38 mouse cellular contexts compared by ENCODE assay signal in the genomic region with DNA sequence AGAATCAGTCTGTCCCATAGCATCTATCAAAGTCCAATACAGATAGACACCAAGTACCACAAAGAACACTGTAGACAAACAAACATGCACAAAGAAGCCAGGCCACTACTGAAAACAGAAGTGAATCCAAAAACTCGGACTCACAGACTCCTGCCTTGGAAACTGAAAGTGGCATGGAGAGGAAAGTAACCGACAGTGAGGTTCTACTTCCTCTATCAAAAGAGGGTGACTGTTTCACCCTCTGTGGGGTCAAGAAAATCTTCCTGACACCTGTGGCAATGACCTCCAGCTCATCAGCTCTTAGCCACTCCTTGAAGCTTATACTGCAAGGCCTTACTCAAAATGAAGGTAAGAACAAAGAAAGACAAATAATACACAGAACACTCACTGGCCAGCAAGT. TPM values are rescaled to one million over a fixed set of nuclear protein-coding genes. Genes with fewer than 3 reads are reported as not detected.
A peak's percentile ranks its signal among the peaks of the same experiment; 100 is the strongest.
DNase-seq lines count a peak whose midpoint lies in the region; ATAC-seq and TF ChIP-seq lines count a peak whose summit lies in the region.
"Had no signal": no experiment of that assay in that cellular context is flagged by ENCODE, and none has a peak within 500 bp of the region (broad histone marks: within the 10 kb centered on the region; RNA-seq: fewer than 3 reads in every experiment).

No protein-coding gene starts in this region.

- WGBS in liver, adult 2 months = 53% methylated on average over 2 of the region's 2 CpGs
- 59% methylated on average over 2 of the region's 2 CpGs for WGBS in liver, embryonic 11.5 days
- WGBS in stomach, postnatal 0 days = 66% methylated on average over 2 of the region's 2 CpGs
- 87% methylated on average over 2 of the region's 2 CpGs for WGBS in midbrain, embryonic 10.5 days

- no peaks in the 10 kb centered on the region for H3K27me3 ChIP-seq in liver, adult 2 months (ENCODE audit: control insufficient read depth, insufficient read depth, low read length)
- H3K27me3 ChIP-seq in liver, embryonic 11.5 days (replicated peaks; ENCODE audit: control insufficient read depth, insufficient read depth, low read length) = no peaks in the 10 kb centered on the region
- no peaks in the 10 kb centered on the region for H3K27me3 ChIP-seq in stomach, postnatal 0 days (ENCODE audit: control insufficient read depth, insufficient read depth, low read length)
- no peaks in the 10 kb centered on the region for H3K27me3 ChIP-seq in midbrain, embryonic 10.5 days (ENCODE audit: low read depth, poor library complexity, severe bottlenecking)
- H3K27me3 ChIP-seq: hindbrain, embryonic 12.5 days; intestine, embryonic 15.5 days; limb, embryonic 15.5 days; midbrain, embryonic 12.5 days; neural tube, embryonic 13.5 days had no signal

- DNase-seq in liver, adult 2 months (ENCODE audit: extremely low read depth, low read depth, low spot score) = peak; percentile 14
- no peak for DNase-seq in liver, embryonic 11.5 days (ENCODE audit: low spot score)
- peak; percentile 13 to 19 for DNase-seq in B cell, adult 2 months
- DNase-seq in stomach, postnatal 0 days (ENCODE audit: low spot score) = no peak
- DNase-seq in adrenal gland, postnatal 4 days (ENCODE audit: low spot score in 2 of 2) = no peak
- DNase-seq in midbrain, embryonic 10.5 days (ENCODE audit: low spot score) = no peak
- DNase-seq: adrenal gland, postnatal 25 days; cerebellum, adult 8-10 months; gastrocnemius, adult 2 months; heart, postnatal 14 days; kidney, adult 2 months; kidney, postnatal 36 days; layer of hippocampus, postnatal 36 days; right cerebral cortex, postnatal 25 days had no signal

- TF ChIP-seq POLR2A in liver, adult 2 months (IDR thresholded peaks at IDR 0.05; ENCODE audit: extremely low read depth, insufficient read depth, low read length) = no peak

- no peak for ATAC-seq in liver, embryonic 11.5 days (replicated peaks; ENCODE audit: low FRiP score)
- ATAC-seq in granulocyte monocyte progenitor cell, adult 5-6 weeks (replicated peaks; ENCODE audit: poor library complexity, severe bottlenecking) = peak; percentile 98
- ATAC-seq in monocyte, adult 5-6 weeks (replicated peaks; ENCODE audit: insufficient number of reproducible peaks, low FRiP score, low TSS enrichment, poor library complexity, severe bottlenecking) = peak; percentile 56
- ATAC-seq in stomach, postnatal 0 days (ENCODE audit: low FRiP score, low TSS enrichment) = no peak
- ATAC-seq: CD4-positive, CD25-positive, alpha-beta regulatory T cell, adult 4 months; forebrain, embryonic 16.5 days; hindbrain, postnatal 0 days; intestine, embryonic 15.5 days; lung, postnatal 0 days had no signal

- H3K79me2 ChIP-seq in liver, adult 2 months (ENCODE audit: control insufficient read depth, insufficient read depth, low read length) = no peaks in the 10 kb centered on the region

- no peak overlapping the region for H3K4me3 ChIP-seq in liver, adult 2 months (ENCODE audit: insufficient read depth, low read depth, low read length)
- H3K4me3 ChIP-seq in liver, embryonic 11.5 days (ENCODE audit: low read depth, low read length) = no peak overlapping the region
- H3K4me3 ChIP-seq in stomach, postnatal 0 days (ENCODE audit: low read depth, low read length) = no peak overlapping the region
- no peak overlapping the region for H3K4me3 ChIP-seq in midbrain, embryonic 10.5 days
- H3K4me3 ChIP-seq: erythroblast, embryonic 14.5 days; gastrocnemius, adult 2 months; hindbrain, embryonic 12.5 days; intestine, embryonic 15.5 days; limb, embryonic 10.5 days; limb, embryonic 15.5 days; midbrain, embryonic 12.5 days; neural tube, embryonic 13.5 days had no signal

- H3K36me3 ChIP-seq in liver, adult 2 months (ENCODE audit: control insufficient read depth, insufficient read depth, low read length) = no peaks in the 10 kb centered on the region
- no peaks in the 10 kb centered on the region for H3K36me3 ChIP-seq in liver, embryonic 11.5 days (ENCODE audit: control insufficient read depth, insufficient read depth, low read length)
- H3K36me3 ChIP-seq in stomach, postnatal 0 days (ENCODE audit: control insufficient read depth, insufficient read depth, low read length) = no peaks in the 10 kb centered on the region
- no peaks in the 10 kb centered on the region for H3K36me3 ChIP-seq in midbrain, embryonic 10.5 days
- H3K36me3 ChIP-seq: hindbrain, embryonic 12.5 days; intestine, embryonic 15.5 days; limb, embryonic 10.5 days; limb, embryonic 15.5 days; midbrain, embryonic 12.5 days; neural tube, embryonic 13.5 days had no signal

- no peaks in the 10 kb centered on the region for H3K9me3 ChIP-seq in liver, embryonic 11.5 days (ENCODE audit: control insufficient read depth, low read length)
- no peaks in the 10 kb centered on the region for H3K9me3 ChIP-seq in stomach, postnatal 0 days (ENCODE audit: control insufficient read depth, low read length)
- no peaks in the 10 kb centered on the region for H3K9me3 ChIP-seq in midbrain, embryonic 10.5 days (replicated peaks)
- H3K9me3 ChIP-seq: hindbrain, embryonic 12.5 days; intestine, embryonic 15.5 days; limb, embryonic 10.5 days; limb, embryonic 15.5 days; midbrain, embryonic 12.5 days; neural tube, embryonic 13.5 days had no signal

- no peak overlapping the region for H3K9ac ChIP-seq in liver, adult 2 months (ENCODE audit: low read depth, low read length)
- no peak overlapping the region for H3K9ac ChIP-seq in liver, embryonic 11.5 days (ENCODE audit: low read depth, low read length)
- no peak overlapping the region for H3K9ac ChIP-seq in stomach, postnatal 0 days (ENCODE audit: low read length)
- H3K9ac ChIP-seq: hindbrain, embryonic 12.5 days; intestine, embryonic 15.5 days; limb, embryonic 15.5 days; midbrain, embryonic 12.5 days; neural tube, embryonic 13.5 days had no signal

- no peaks in the 10 kb centered on the region for H3K4me1 ChIP-seq in liver, adult 2 months (ENCODE audit: control insufficient read depth, insufficient read depth, low read length)
- H3K4me1 ChIP-seq in liver, embryonic 11.5 days (replicated peaks; ENCODE audit: control insufficient read depth, insufficient read depth, low read length) = no peaks in the 10 kb centered on the region
- H3K4me1 ChIP-seq in stomach, postnatal 0 days (replicated peaks; ENCODE audit: control insufficient read depth, insufficient read depth) = no peaks in the 10 kb centered on the region
- no peaks in the 10 kb centered on the region for H3K4me1 ChIP-seq in midbrain, embryonic 10.5 days
- H3K4me1 ChIP-seq: hindbrain, embryonic 12.5 days; intestine, embryonic 15.5 days; limb, embryonic 10.5 days; limb, embryonic 15.5 days; midbrain, embryonic 12.5 days; neural tube, embryonic 13.5 days had no signal

- no peak overlapping the region for H3K27ac ChIP-seq in liver, adult 2 months (replicated peaks; ENCODE audit: insufficient read depth, low read depth, low read length)
- no peak overlapping the region for H3K27ac ChIP-seq in liver, embryonic 11.5 days (ENCODE audit: low read depth, low read length)
- no peak overlapping the region for H3K27ac ChIP-seq in stomach, postnatal 0 days (replicated peaks)
- H3K27ac ChIP-seq in midbrain, embryonic 10.5 days (replicated peaks) = no peak overlapping the region
- H3K27ac ChIP-seq: gastrocnemius, adult 2 months; hindbrain, embryonic 12.5 days; hindbrain, postnatal 0 days; intestine, embryonic 15.5 days; limb, embryonic 10.5 days; limb, embryonic 15.5 days; midbrain, embryonic 12.5 days; neural tube, embryonic 13.5 days had no signal

- TF ChIP-seq CTCF in liver, adult 2 months (IDR thresholded peaks at IDR 0.05; ENCODE audit: low read depth, low read length) = no peak
- no peak for TF ChIP-seq CTCF in stomach, postnatal 0 days (IDR thresholded peaks at IDR 0.05; ENCODE audit: low read depth)

- no peak overlapping the region for H3K4me2 ChIP-seq in liver, embryonic 11.5 days
- H3K4me2 ChIP-seq in stomach, postnatal 0 days (replicated peaks; ENCODE audit: low read depth) = no peak overlapping the region
- H3K4me2 ChIP-seq: hindbrain, embryonic 12.5 days; intestine, embryonic 15.5 days; limb, embryonic 15.5 days; midbrain, embryonic 12.5 days; neural tube, embryonic 13.5 days had no signal

- no peak for TF ChIP-seq EP300 in stomach, postnatal 0 days (optimal IDR thresholded peaks at IDR 0.05)

RNA-seq across cellular contexts. Expression of gene Plpp2, which starts 26.9 kb away (rescaled TPM):
- 16.2 and 32.2 TPM in 2 replicates for total RNA-seq in liver, adult 2 months (2014; rRNA removed)
- polyA plus RNA-seq in liver, adult 2 months (2012; rRNA removed) = 29.9 and 33.7 TPM in 2 replicates
- 27.1 and 30.1 TPM in 2 replicates for polyA plus RNA-seq in liver, embryonic 11.5 days (2014; fragmentation: Nextera tagmentation; extraction: Ambion mirVana)
- total RNA-seq in granulocyte monocyte progenitor cell, adult 5-6 weeks (2014; fragmentation: Nextera tagmentation) = 13.9 and 14.8 TPM in 2 replicates
- 5.3 and 7.9 TPM in 2 replicates for total RNA-seq in granulocyte monocyte progenitor cell, adult 5-6 weeks (2017)
- 3.1 to 4.3 TPM (median 3.3 TPM) in 3 replicates for total RNA-seq in monocyte, adult 5-6 weeks (2017)
- 81.8 and 92.1 TPM in 2 replicates for polyA plus RNA-seq in stomach, postnatal 0 days (2015; fragmentation: Nextera tagmentation; extraction: Ambion mirVana)
- 10 to 100 TPM; 24.9 to 26.4 TPM for total RNA-seq in adrenal gland, postnatal 4 days (2021)
- 19.8 and 23.6 TPM in 2 replicates for polyA plus RNA-seq in midbrain, embryonic 10.5 days (2016; fragmentation: Nextera tagmentation; extraction: Ambion mirVana)

RNA-seq across cellular contexts. Expression of gene Vmn2r83, which starts 38.2 kb away (rescaled TPM):
- total RNA-seq in liver, adult 2 months (2014; rRNA removed) = not detected in 2 replicates
- not detected in 2 replicates for polyA plus RNA-seq in liver, adult 2 months (2012; rRNA removed)
- not detected in 2 replicates for polyA plus RNA-seq in liver, embryonic 11.5 days (2014; fragmentation: Nextera tagmentation; extraction: Ambion mirVana)
- total RNA-seq in granulocyte monocyte progenitor cell, adult 5-6 weeks (2014; fragmentation: Nextera tagmentation) = not detected in 2 replicates
- not detected in 2 replicates for total RNA-seq in granulocyte monocyte progenitor cell, adult 5-6 weeks (2017)
- not detected in 3 replicates for total RNA-seq in monocyte, adult 5-6 weeks (2017)
- polyA plus RNA-seq in stomach, postnatal 0 days (2015; fragmentation: Nextera tagmentation; extraction: Ambion mirVana) = not detected in 2 replicates
- total RNA-seq in adrenal gland, postnatal 4 days (2021) = not detected
- not detected in 2 replicates for polyA plus RNA-seq in midbrain, embryonic 10.5 days (2016; fragmentation: Nextera tagmentation; extraction: Ambion mirVana)
- total RNA-seq: adrenal gland, adult 18-20 months; adrenal gland, postnatal 25 days; gastrocnemius, adult 2 months; heart, postnatal 14 days; hindbrain, postnatal 0 days; layer of hippocampus, postnatal 36 days; left cerebral cortex, postnatal 10 days; midbrain, postnatal 0 days had no signal
- polyA plus RNA-seq: CD4-positive, CD25-positive, alpha-beta regulatory T cell, adult 4 months; cortical plate, adult 2 months; embryonic facial prominence, embryonic 14.5 days; erythroblast, embryonic 14.5 days; forebrain, embryonic 11.5 days; forebrain, embryonic 16.5 days; gonadal fat pad, adult 2 months; heart, embryonic 14.5 days; intestine, embryonic 15.5 days; kidney, adult 2 months; kidney, embryonic 16.5 days; limb, embryonic 10.5 days; limb, embryonic 15.5 days; liver, embryonic 16.5 days; lung, postnatal 0 days; midbrain, embryonic 12.5 days; midbrain, postnatal 0 days; neural tube, embryonic 13.5 days; testis, adult 2 months had no signal

RNA-seq across cellular contexts. Expression of gene Mier2, which starts 48.3 kb away (rescaled TPM):
- 5.9 and 8.2 TPM in 2 replicates for total RNA-seq in liver, adult 2 months (2014; rRNA removed)
- polyA plus RNA-seq in liver, adult 2 months (2012; rRNA removed) = 22.2 and 35.3 TPM in 2 replicates
- 33.1 and 36.5 TPM in 2 replicates for polyA plus RNA-seq in liver, embryonic 11.5 days (2014; fragmentation: Nextera tagmentation; extraction: Ambion mirVana)
- 24.4 and 24.8 TPM in 2 replicates for total RNA-seq in granulocyte monocyte progenitor cell, adult 5-6 weeks (2014; fragmentation: Nextera tagmentation)
- total RNA-seq in granulocyte monocyte progenitor cell, adult 5-6 weeks (2017) = 10.8 and 16.8 TPM in 2 replicates
- 10.0 to 20.6 TPM (median 14.6 TPM) in 3 replicates for total RNA-seq in monocyte, adult 5-6 weeks (2017)
- 24.0 and 25.4 TPM in 2 replicates for polyA plus RNA-seq in stomach, postnatal 0 days (2015; fragmentation: Nextera tagmentation; extraction: Ambion mirVana)
- total RNA-seq in adrenal gland, postnatal 4 days (2021) = 10 to 100 TPM; 46.8 to 48.2 TPM
- polyA plus RNA-seq in midbrain, embryonic 10.5 days (2016; fragmentation: Nextera tagmentation; extraction: Ambion mirVana) = 69.9 and 72.8 TPM in 2 replicates

Comparison
In these comparisons a context has a peak if more than half of its experiments do, and no peak if none do; other contexts are left out.
1. DNase-seq: peak in liver, adult 2 months (single experiment) and B cell, adult 2 months (2 of 2); none in liver, embryonic 11.5 days (single experiment), stomach, postnatal 0 days (single experiment), adrenal gland, postnatal 4 days (0 of 2) and midbrain, embryonic 10.5 days (single experiment).
2. ATAC-seq: peak in granulocyte monocyte progenitor cell, adult 5-6 weeks (single experiment) and monocyte, adult 5-6 weeks (single experiment); none in liver, embryonic 11.5 days (single experiment) and stomach, postnatal 0 days (single experiment).